Mouse (Mus musculus): ENCODE measurements around the gene Olfr331. TPM values are rescaled to one million over a fixed set of nuclear protein-coding genes. Genes with fewer than 3 reads are reported as not detected.

The Olfr331 gene
- polyA plus RNA-seq, 1 experiment from 2014 or later: not detected

Other genes with a start within 250 kb of the Olfr331 start
- 0.06 TPM in 1 of 2 replicates, not detected in the other for gene 4930438A08Rik, start 227.8 kb downstream of the Olfr331 start, polyA plus RNA-seq (2016; fragmentation: Nextera tagmentation; extraction: Ambion mirVana)
- gene Zfp692, start 195.5 kb downstream of the Olfr331 start, polyA plus RNA-seq (2016; fragmentation: Nextera tagmentation; extraction: Ambion mirVana): 27.7 and 29.7 TPM in 2 replicates
- 24.7 and 27.1 TPM in 2 replicates for gene Zfp672, start 172.2 kb downstream of the Olfr331 start, polyA plus RNA-seq (2016; fragmentation: Nextera tagmentation; extraction: Ambion mirVana)
- 40.7 and 44.3 TPM in 2 replicates for gene Sh3bp5l, start 171.8 kb downstream of the Olfr331 start, polyA plus RNA-seq (2016; fragmentation: Nextera tagmentation; extraction: Ambion mirVana)
- not detected in 2 replicates for gene Lypd8, start 123.5 kb downstream of the Olfr331 start, polyA plus RNA-seq (2016; fragmentation: Nextera tagmentation; extraction: Ambion mirVana)
- not detected in 2 replicates for gene 1810065E05Rik, start 81.5 kb downstream of the Olfr331 start, polyA plus RNA-seq (2016; fragmentation: Nextera tagmentation; extraction: Ambion mirVana)
- gene Gm12253, start 70.0 kb downstream of the Olfr331 start, polyA plus RNA-seq (2016; fragmentation: Nextera tagmentation; extraction: Ambion mirVana): not detected in 2 replicates
- not detected in 2 replicates for gene Lypd9, start 49.6 kb downstream of the Olfr331 start, polyA plus RNA-seq (2016; fragmentation: Nextera tagmentation; extraction: Ambion mirVana)
- 0.10 TPM in 1 of 2 replicates, not detected in the other for gene Olfr30, start 40.3 kb downstream of the Olfr331 start, polyA plus RNA-seq (2016; fragmentation: Nextera tagmentation; extraction: Ambion mirVana)
- gene Olfr332, start 10.0 kb downstream of the Olfr331 start, polyA plus RNA-seq (2016; fragmentation: Nextera tagmentation; extraction: Ambion mirVana): not detected in 2 replicates
- not detected in 2 replicates for gene Olfr330, start 32.3 kb upstream of the Olfr331 start, polyA plus RNA-seq (2016; fragmentation: Nextera tagmentation; extraction: Ambion mirVana)
- not detected in 2 replicates for gene Olfr329-ps, start 43.9 kb upstream of the Olfr331 start, polyA plus RNA-seq (2016; fragmentation: Nextera tagmentation; extraction: Ambion mirVana)
- gene Olfr328, start 53.1 kb upstream of the Olfr331 start, polyA plus RNA-seq (2016; fragmentation: Nextera tagmentation; extraction: Ambion mirVana): 0.05 TPM in 2 replicates
- not detected in 2 replicates for gene Olfr224, start 68.0 kb upstream of the Olfr331 start, polyA plus RNA-seq (2016; fragmentation: Nextera tagmentation; extraction: Ambion mirVana)
- not detected in 2 replicates for gene Olfr325, start 75.2 kb upstream of the Olfr331 start, polyA plus RNA-seq (2016; fragmentation: Nextera tagmentation; extraction: Ambion mirVana)
- gene Olfr324, start 92.5 kb upstream of the Olfr331 start, polyA plus RNA-seq (2016; fragmentation: Nextera tagmentation; extraction: Ambion mirVana): not detected in 2 replicates
- gene 2210407C18Rik, start 113.5 kb upstream of the Olfr331 start, polyA plus RNA-seq (2016; fragmentation: Nextera tagmentation; extraction: Ambion mirVana): not detected in 2 replicates
- gene Olfr323, start 127.9 kb upstream of the Olfr331 start, polyA plus RNA-seq (2016; fragmentation: Nextera tagmentation; extraction: Ambion mirVana): not detected in 2 replicates
- gene Trim58, start 137.9 kb upstream of the Olfr331 start, polyA plus RNA-seq (2016; fragmentation: Nextera tagmentation; extraction: Ambion mirVana): 0.54 and 0.62 TPM in 2 replicates
- 0.05 TPM in 1 of 2 replicates, not detected in the other for gene Olfr322, start 156.2 kb upstream of the Olfr331 start, polyA plus RNA-seq (2016; fragmentation: Nextera tagmentation; extraction: Ambion mirVana)
- gene Olfr320, start 178.5 kb upstream of the Olfr331 start, polyA plus RNA-seq (2016; fragmentation: Nextera tagmentation; extraction: Ambion mirVana): not detected in 2 replicates
- gene Olfr319, start 196.6 kb upstream of the Olfr331 start, polyA plus RNA-seq (2016; fragmentation: Nextera tagmentation; extraction: Ambion mirVana): not detected in 2 replicates
- not detected in 2 replicates for gene Olfr318, start 221.4 kb upstream of the Olfr331 start, polyA plus RNA-seq (2016; fragmentation: Nextera tagmentation; extraction: Ambion mirVana)
- gene Olfr317, start 236.6 kb upstream of the Olfr331 start, polyA plus RNA-seq (2016; fragmentation: Nextera tagmentation; extraction: Ambion mirVana): not detected in 2 replicates